In genomic region chr11:95001058-95001457, GRCm38 (mm10) we compare ENCODE assay signal across 1 mouse cellular context.
TF ChIP-seq lines count a peak whose summit lies in the region.

No protein-coding gene starts in this region.

TF ChIP-seq in CH12.LX, 34 proteins besides CTCF, POLR2A, EP300 and RAD21:
- TF ChIP-seq RCOR1 (conservative IDR thresholded peaks at IDR 0.05; ENCODE audit: low read depth, low read length) (no peak), NRF1 (IDR thresholded peaks at IDR 0.05; ENCODE audit: low read depth, low read length) (peak; percentile 67), SMC3 (IDR thresholded peaks at IDR 0.05; ENCODE audit: low read depth, low read length) (peak; percentile 90), JUN (IDR thresholded peaks at IDR 0.05; ENCODE audit: insufficient read depth, low read depth, low read length) (no peak), ZNF384 (IDR thresholded peaks at IDR 0.05; ENCODE audit: low read depth, low read length) (no peak), GABPA (IDR thresholded peaks at IDR 0.05; ENCODE audit: insufficient replicate concordance, low read depth, low read length) (no peak)
